Mouse (Mus musculus) G1E (cell line): ENCODE measurements at regions not wholly inside any gene's neighbourhood (a gene's known extent, or its start where the extent isn't known, plus 50 kb on each side); places are given as distances from the start of the nearest gene placed in this dataset.
"Not testable (repeated sequence)": the region's sequence is repeated elsewhere in the genome, so short reads cannot be mapped to it uniquely, and the experiment has no call there.

Source experiments
- ATAC-seq: 2 replicates; pipeline ENCODE4 v1.8.0; 2016; ENCODE audit warnings: mild to moderate bottlenecking; ENCODE audit not compliant: insufficient number of reproducible peaks, poor library complexity, low FRiP score, severe bottlenecking; ENCODE audit errors: extremely low read depth
- DNase-seq: peaks from one replicate; pipeline ENCODE4 v3.0.0; 2012; ENCODE audit warnings: low spot score
- H3K27me3 ChIP-seq: 2 replicates; pipeline ENCODE4 v1.6.1; 2012; ENCODE audit warnings: mild to moderate bottlenecking, low read length, inconsistent platforms; ENCODE audit not compliant: insufficient read depth
- H3K36me3 ChIP-seq: replicated peaks from 2 replicates; pipeline ENCODE3; 2012; ENCODE audit warnings: mild to moderate bottlenecking, inconsistent platforms
- H3K4me1 ChIP-seq: 2 replicates; pipeline ENCODE4 v1.6.1; 2012; ENCODE audit warnings: low read depth, low read length, inconsistent platforms, mixed read lengths; ENCODE audit not compliant: insufficient read depth
- H3K4me3 ChIP-seq: 2 replicates; pipeline ENCODE4 v1.5.1; 2012; ENCODE audit warnings: low read depth, mild to moderate bottlenecking, inconsistent platforms, low read length, moderate library complexity, mixed read lengths
- H3K9me3 ChIP-seq: replicated peaks from 2 replicates; pipeline ENCODE4 v1.6.1; 2012; ENCODE audit warnings: inconsistent platforms
- CTCF ChIP-seq: IDR thresholded peaks from 2 replicates; pipeline ENCODE4 v1.5.1; 2012; ENCODE audit warnings: low read depth, low read length, inconsistent platforms, mixed read lengths
- GATA1 ChIP-seq: IDR thresholded peaks from 2 replicates; pipeline ENCODE4 v1.6.1; 2012; ENCODE audit warnings: borderline replicate concordance, low read length, inconsistent platforms, mixed read lengths
- GATA2 ChIP-seq: IDR thresholded peaks from 2 replicates; pipeline ENCODE4 v1.6.1; 2012; ENCODE audit warnings: low read depth, low read length, inconsistent platforms, borderline replicate concordance
- POLR2AphosphoS5 ChIP-seq: IDR thresholded peaks from 2 replicates; pipeline ENCODE4 v1.6.1; 2012; ENCODE audit warnings: low read depth, low read length, inconsistent platforms; ENCODE audit not compliant: insufficient replicate concordance
- TAL1 ChIP-seq: conservative IDR thresholded peaks from 2 replicates; pipeline ENCODE4 v1.6.1; 2012; ENCODE audit warnings: low read depth, low read length, inconsistent platforms, mixed read lengths

- TF ChIP-seq GATA1 (no peak), CTCF (no peak), TAL1 (no peak), GATA2 (no peak), POLR2AphosphoS5 (no peak)
- H3K4me1 ChIP-seq = no peaks in the 10 kb centered on the region
- no peak for DNase-seq
- no peak for ATAC-seq
- no peaks in the 10 kb centered on the region for H3K9me3 ChIP-seq
- H3K36me3 ChIP-seq = no peaks in the 10 kb centered on the region
- H3K4me3 ChIP-seq = no peak overlapping the region
- H3K27me3 ChIP-seq = no peaks in the 10 kb centered on the region
Observed at GRCm38 (mm10) chr13:52252303-52252702, 278.8 kb downstream of the Diras2 start.

GRCm38 (mm10) chr13:52252726-52253125 is 278.4 kb downstream of the Diras2 start:
- DNase-seq, H3K36me3 ChIP-seq, H3K9me3 ChIP-seq, H3K4me1 ChIP-seq, ATAC-seq, H3K4me3 ChIP-seq, H3K27me3 ChIP-seq: not testable (repeated sequence)

DNA sequence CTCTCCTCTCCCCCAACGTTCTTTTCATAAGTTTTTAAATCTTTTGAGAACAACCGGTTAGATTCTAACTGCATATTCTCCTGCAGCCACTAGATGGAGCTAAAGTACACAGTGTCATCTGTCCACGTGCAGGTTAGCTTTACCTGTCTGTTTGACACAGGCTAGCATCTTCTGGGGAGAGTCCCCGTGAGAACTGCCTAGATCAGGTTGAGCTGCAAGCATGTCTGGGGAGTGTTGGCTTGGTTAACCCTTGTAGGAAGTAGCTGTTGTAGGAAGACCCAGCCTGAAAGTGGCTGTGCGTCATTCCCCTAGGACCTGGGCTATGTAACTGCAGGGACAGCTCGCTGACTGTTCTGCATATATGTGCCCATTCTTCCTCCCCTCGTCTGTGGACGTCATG is 277.9 kb downstream of the Diras2 start:
- H3K4me3 ChIP-seq = no peak overlapping the region
- ATAC-seq (no peak), DNase-seq (no peak)
- no peaks in the 10 kb centered on the region for H3K36me3 ChIP-seq
- no peaks in the 10 kb centered on the region for H3K4me1 ChIP-seq
- no peaks in the 10 kb centered on the region for H3K27me3 ChIP-seq
- peak; percentile 65 for TF ChIP-seq CTCF
- no peak for TF ChIP-seq GATA1
- TF ChIP-seq POLR2AphosphoS5 = no peak
- TF ChIP-seq TAL1 = no peak
- H3K9me3 ChIP-seq = no peaks in the 10 kb centered on the region

DNA sequence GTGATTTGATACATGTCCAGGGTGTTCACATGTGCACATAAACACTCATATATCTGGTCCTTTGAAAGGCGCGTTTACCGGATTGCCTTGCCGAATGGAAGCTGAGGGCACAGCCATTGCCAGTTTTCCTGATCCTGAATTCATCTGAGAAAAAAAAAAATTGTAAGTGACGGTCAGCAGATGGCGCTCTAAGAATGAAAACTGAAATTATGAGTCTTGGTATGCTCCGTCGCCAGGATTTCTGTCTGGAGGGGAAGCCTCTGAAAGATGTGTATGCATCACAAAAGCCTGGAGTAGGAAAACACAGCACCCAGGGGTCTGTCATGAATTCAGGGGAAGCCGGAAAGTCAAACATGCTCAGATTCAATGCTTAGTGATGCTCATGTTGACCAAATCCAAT is 276.9 kb downstream of the Diras2 start:
- H3K4me3 ChIP-seq = no peak overlapping the region
- ATAC-seq = no peak

DNA sequence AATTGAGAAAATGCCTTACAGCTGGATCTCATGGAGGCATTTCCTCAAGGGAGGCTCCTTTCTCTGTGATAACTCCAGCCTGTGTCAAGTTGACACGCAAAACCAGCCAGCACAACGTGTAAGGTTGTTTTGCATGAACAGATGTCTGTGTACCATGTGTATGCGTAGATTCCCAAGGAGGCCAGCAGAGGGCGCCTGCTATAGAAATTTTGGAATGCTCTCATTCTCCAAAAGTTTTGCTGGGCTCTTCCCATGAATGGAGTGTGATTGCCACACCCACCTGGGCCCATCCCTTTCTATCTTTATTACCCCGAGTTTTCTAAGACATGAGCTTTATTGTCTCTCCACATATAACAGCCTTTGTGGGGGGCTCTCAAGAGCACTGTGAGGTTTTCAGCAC is 275.4 kb downstream of the Diras2 start:
- TF ChIP-seq GATA1 = no peak
- no peak for TF ChIP-seq TAL1
- TF ChIP-seq POLR2AphosphoS5 = no peak
- ATAC-seq = no peak
- Histone ChIP-seq H3K9me3 (peaks cover 4% of the 10 kb centered on the region; the same call in 1 of the 2 replicates), H3K27me3 (no peaks in the 10 kb centered on the region), H3K36me3 (no peaks in the 10 kb centered on the region), H3K4me3 (no peak overlapping the region), H3K4me1 (no peaks in the 10 kb centered on the region)
- no peak for DNase-seq

More for the DNA sequence above, 276.9 kb downstream of the Diras2 start:
- H3K9me3 ChIP-seq = peaks cover 4% of the 10 kb centered on the region; the same call in 1 of the 2 replicates
- DNase-seq = no peak
- H3K27me3 ChIP-seq = no peaks in the 10 kb centered on the region
- H3K4me1 ChIP-seq = no peaks in the 10 kb centered on the region
- no peaks in the 10 kb centered on the region for H3K36me3 ChIP-seq
- TF ChIP-seq GATA1 (no peak), GATA2 (no peak), CTCF (no peak), TAL1 (no peak), POLR2AphosphoS5 (no peak)

- H3K9me3 ChIP-seq = peaks cover 8% of the 10 kb centered on the region
- no peaks in the 10 kb centered on the region for H3K4me1 ChIP-seq
- H3K36me3 ChIP-seq = no peaks in the 10 kb centered on the region
- H3K27me3 ChIP-seq = no peaks in the 10 kb centered on the region
- no peak overlapping the region for H3K4me3 ChIP-seq
- no peak for TF ChIP-seq GATA1
- no peak for TF ChIP-seq TAL1
- ATAC-seq (no peak), DNase-seq (no peak)
Observed at GRCm38 (mm10) chr13:52258373-52258772, 272.7 kb downstream of the Diras2 start.

- no peak overlapping the region for H3K4me3 ChIP-seq
- DNase-seq (no peak), ATAC-seq (no peak)
- peaks cover 12% of the 10 kb centered on the region for H3K9me3 ChIP-seq
- H3K27me3 ChIP-seq = no peaks in the 10 kb centered on the region
- no peaks in the 10 kb centered on the region for H3K36me3 ChIP-seq
- TF ChIP-seq CTCF (no peak), POLR2AphosphoS5 (no peak)
- no peaks in the 10 kb centered on the region for H3K4me1 ChIP-seq
Observed at GRCm38 (mm10) chr13:52262949-52263550, 268.0 kb downstream of the Diras2 start.
